Mouse (Mus musculus) limb, embryonic 14.5 days (tissue): ENCODE measurements around the gene Ptger4. TPM values are rescaled to one million over a fixed set of nuclear protein-coding genes. Genes with fewer than 3 reads are reported as not detected.
"Not testable (repeated sequence)": the region's sequence is repeated elsewhere in the genome, so short reads cannot be mapped to it uniquely, and the experiment has no call there.

Source experiments
- ATAC-seq: fragments of 200-750 bp; cut with Nextera tagmentation; 2 replicates; pipeline ENCODE4 v1.8.0; 2017; ENCODE audit warnings: low read depth, moderate number of reproducible peaks, moderate TSS enrichment; ENCODE audit not compliant: low FRiP score
- DNase-seq: peaks from one replicate; pipeline ENCODE4 v3.0.0-alpha.2; 2015; ENCODE audit warnings: low spot score
- H3K27ac ChIP-seq: fragments of 300-500 bp; sonication (generic); replicated peaks from 2 replicates; pipeline ENCODE4 v1.5.1; 2014; ENCODE audit warnings: low read depth, mild to moderate bottlenecking, low read length, moderate library complexity, mixed read lengths
- H3K27me3 ChIP-seq: fragments of 300-500 bp; sonication (generic); 2 replicates; pipeline ENCODE4 v1.6.1; 2014; ENCODE audit warnings: low read length, mixed read lengths; ENCODE audit not compliant: control insufficient read depth, insufficient read depth
- H3K36me3 ChIP-seq: fragments of 300-500 bp; sonication (generic); 2 replicates; pipeline ENCODE4 v1.6.1; 2014; ENCODE audit warnings: mild to moderate bottlenecking, low read length, moderate library complexity, mixed read lengths; ENCODE audit not compliant: control insufficient read depth, insufficient read depth
- H3K4me1 ChIP-seq: fragments of 300-500 bp; sonication (generic); 2 replicates; pipeline ENCODE4 v1.6.1; 2014; ENCODE audit warnings: antibody characterized with exemption, low read length, mixed read lengths; ENCODE audit not compliant: control insufficient read depth, insufficient read depth
- H3K4me2 ChIP-seq: fragments of 300-500 bp; sonication (generic); replicated peaks from 2 replicates; pipeline ENCODE4 v1.6.1; 2014; ENCODE audit warnings: low read depth, mild to moderate bottlenecking, low read length, moderate library complexity; ENCODE audit not compliant: severe bottlenecking
- H3K4me3 ChIP-seq: fragments of 300-500 bp; sonication (generic); replicated peaks from 2 replicates; pipeline ENCODE4 v1.5.1; 2014; ENCODE audit warnings: low read length
- H3K9ac ChIP-seq: fragments of 300-500 bp; sonication (generic); 2 replicates; pipeline ENCODE4 v1.6.1; 2014; ENCODE audit warnings: mild to moderate bottlenecking, low read depth, low read length, moderate library complexity; ENCODE audit not compliant: severe bottlenecking
- H3K9me3 ChIP-seq: fragments of 300-500 bp; sonication (generic); 2 replicates; pipeline ENCODE4 v1.6.1; 2016; ENCODE audit warnings: low read length; ENCODE audit not compliant: control insufficient read depth
- POLR2A ChIP-seq: fragments of 200-500 bp; IDR thresholded peaks from 2 replicates; pipeline ENCODE4 v1.8.0; 2012; ENCODE audit warnings: inconsistent platforms, mild to moderate bottlenecking, moderate library complexity, borderline replicate concordance; ENCODE audit not compliant: insufficient read depth, insufficient read length; ENCODE audit errors: extremely low read depth
- WGBS: fragments of 180-500 bp; shearing (Covaris S2); extraction: QIAGEN DNeasy Blood & Tissue Kit; methylation state at CpG from one replicate; pipeline ENCODE4 v1.1.7; 2014; 5-methylcytosine and 5-hydroxymethylcytosine counted together
- polyA plus RNA-seq, 2 experiments: library from polyadenylated mRNA; depleted of rRNA in 1 of 2; stranded (reverse) in 1 of 2; unstranded in 1 of 2; fragments of >200 nt; fragmentation: Nextera tagmentation in 1 of 2; extraction: Ambion mirVana in 1 of 2; gene quantifications; 2 replicates each; pipeline versions ENCODE4 v1.2.1 to v1.2.3; 2012 to 2014

Ptger4 gene
- polyA plus RNA-seq, 2 experiments = 3.4 to 4.7 TPM

GRCm38 (mm10) chr15:5237012-5237660 lies 6.9 kb downstream of the Ptger4 start:
- no peak overlapping the region for H3K9ac ChIP-seq
- H3K36me3 ChIP-seq = peaks cover 5% of the 10 kb centered on the region; the same call in 1 of the 2 replicates
- H3K9me3 ChIP-seq = no peaks in the 10 kb centered on the region
- ATAC-seq = no peak
- no peak overlapping the region for H3K4me2 ChIP-seq
- 56% methylated on average over 7 of the region's 7 CpGs for WGBS
- no peak for DNase-seq
- peaks cover 1% of the 10 kb centered on the region; the same call in 1 of the 2 replicates for H3K27me3 ChIP-seq
- no peak overlapping the region for H3K27ac ChIP-seq
- TF ChIP-seq POLR2A = no peak
- H3K4me3 ChIP-seq = no peak overlapping the region
- peaks cover 15% of the 10 kb centered on the region for H3K4me1 ChIP-seq

GRCm38 (mm10) chr15:5236538-5236937 lies 7.4 kb downstream of the Ptger4 start:
- no peaks in the 10 kb centered on the region for H3K27me3 ChIP-seq
- H3K36me3 ChIP-seq = peaks cover 5% of the 10 kb centered on the region; the same call in 1 of the 2 replicates
- no peak for TF ChIP-seq POLR2A
- peaks cover 15% of the 10 kb centered on the region for H3K4me1 ChIP-seq
- H3K4me3 ChIP-seq = no peak overlapping the region
- H3K9ac ChIP-seq = no peak overlapping the region
- H3K27ac ChIP-seq = no peak overlapping the region
- peak; percentile 93 for DNase-seq
- WGBS = 12% methylated on average over 6 of the region's 6 CpGs
- no peak overlapping the region for H3K4me2 ChIP-seq
- ATAC-seq = no peak
- no peaks in the 10 kb centered on the region for H3K9me3 ChIP-seq

- WGBS = 29% methylated on average over 8 of the region's 8 CpGs
- ATAC-seq (no peak), DNase-seq (no peak)
- peaks cover 5% of the 10 kb centered on the region; the same call in 1 of the 2 replicates for H3K36me3 ChIP-seq
- H3K27me3 ChIP-seq = no peaks in the 10 kb centered on the region
- H3K4me2 ChIP-seq = no peak overlapping the region
- no peaks in the 10 kb centered on the region for H3K9me3 ChIP-seq
- peaks cover 15% of the 10 kb centered on the region for H3K4me1 ChIP-seq
- 0 out of 2 replicates have a peak overlapping the region, but pooled peaks have one; percentile 16 for H3K9ac ChIP-seq
- TF ChIP-seq POLR2A = no peak
- H3K27ac ChIP-seq = no peak overlapping the region
- H3K4me3 ChIP-seq = no peak overlapping the region
Observed at GRCm38 (mm10) chr15:5235527-5235926, 8.5 kb downstream of the Ptger4 start.

- WGBS = 88% methylated on average over 16 of the region's 16 CpGs
- TF ChIP-seq POLR2A = no peak
- no peak overlapping the region for H3K27ac ChIP-seq
- DNase-seq (no peak), ATAC-seq (no peak)
- H3K4me1 ChIP-seq = peaks cover 10% of the 10 kb centered on the region
- no peak overlapping the region for H3K4me2 ChIP-seq
- H3K27me3 ChIP-seq = no peaks in the 10 kb centered on the region
- H3K9me3 ChIP-seq = no peaks in the 10 kb centered on the region
- no peak overlapping the region for H3K9ac ChIP-seq
- peaks cover 5% of the 10 kb centered on the region; the same call in 1 of the 2 replicates for H3K36me3 ChIP-seq
- H3K4me3 ChIP-seq = no peak overlapping the region
Observed at GRCm38 (mm10) chr15:5234659-5235058, 9.3 kb downstream of the Ptger4 start.

GRCm38 (mm10) chr15:5230746-5231145 lies 13.2 kb downstream of the Ptger4 start:
- not testable (repeated sequence) for H3K36me3 ChIP-seq, H3K4me1 ChIP-seq, H3K27me3 ChIP-seq, H3K9me3 ChIP-seq, H3K27ac ChIP-seq, H3K9ac ChIP-seq, DNase-seq, H3K4me2 ChIP-seq, H3K4me3 ChIP-seq, ATAC-seq
- 75% methylated on average over 10 of the region's 10 CpGs for WGBS
